Mouse (Mus musculus): ENCODE measurements around the gene Cenps.
"Not testable (repeated sequence)": the region's sequence is repeated elsewhere in the genome, so short reads cannot be mapped to it uniquely, and the experiment has no call there.

Gene Cenps

GRCm38 (mm10) chr4:149125341-149126114, 11.9 kb downstream of the Cenps start:
- in situ Hi-C loops (cut with MboI, MseI) = no loop called here

- in situ Hi-C loops (cut with MboI, MseI) = no loop called here
Observed at GRCm38 (mm10) chr4:149123432-149123831, 14.0 kb downstream of the Cenps start.

DNA sequence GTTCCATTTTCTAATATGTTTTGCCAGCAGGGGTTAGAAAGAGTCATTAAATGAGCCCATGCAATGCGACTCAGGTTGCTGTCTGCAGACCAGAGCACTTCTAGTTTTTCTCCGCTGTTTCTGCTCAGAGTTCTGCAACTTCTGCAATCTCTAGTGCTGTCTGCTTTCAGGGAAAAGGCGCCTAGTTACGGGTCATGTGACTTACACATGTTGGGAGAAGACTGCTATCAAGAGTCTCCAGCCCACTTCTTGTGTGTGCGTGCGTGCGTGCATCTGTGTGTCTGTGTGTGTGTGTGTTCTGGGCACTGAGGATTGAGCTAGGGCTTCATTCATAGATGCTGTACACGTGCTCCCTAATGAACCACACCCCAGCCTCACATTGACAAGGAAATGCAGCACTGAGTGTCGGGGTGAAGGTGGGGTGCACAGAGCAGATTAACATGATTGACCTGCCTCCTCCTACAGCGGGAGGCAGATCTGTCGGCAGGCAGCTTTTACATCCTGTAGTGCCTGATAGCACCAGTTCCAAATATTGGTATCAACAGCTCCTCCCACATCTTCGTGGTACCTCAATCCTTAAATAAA, 17.4 kb downstream of the Cenps start:
- in situ Hi-C loops (cut with MboI, MseI) = not testable (repeated sequence)

DNA sequence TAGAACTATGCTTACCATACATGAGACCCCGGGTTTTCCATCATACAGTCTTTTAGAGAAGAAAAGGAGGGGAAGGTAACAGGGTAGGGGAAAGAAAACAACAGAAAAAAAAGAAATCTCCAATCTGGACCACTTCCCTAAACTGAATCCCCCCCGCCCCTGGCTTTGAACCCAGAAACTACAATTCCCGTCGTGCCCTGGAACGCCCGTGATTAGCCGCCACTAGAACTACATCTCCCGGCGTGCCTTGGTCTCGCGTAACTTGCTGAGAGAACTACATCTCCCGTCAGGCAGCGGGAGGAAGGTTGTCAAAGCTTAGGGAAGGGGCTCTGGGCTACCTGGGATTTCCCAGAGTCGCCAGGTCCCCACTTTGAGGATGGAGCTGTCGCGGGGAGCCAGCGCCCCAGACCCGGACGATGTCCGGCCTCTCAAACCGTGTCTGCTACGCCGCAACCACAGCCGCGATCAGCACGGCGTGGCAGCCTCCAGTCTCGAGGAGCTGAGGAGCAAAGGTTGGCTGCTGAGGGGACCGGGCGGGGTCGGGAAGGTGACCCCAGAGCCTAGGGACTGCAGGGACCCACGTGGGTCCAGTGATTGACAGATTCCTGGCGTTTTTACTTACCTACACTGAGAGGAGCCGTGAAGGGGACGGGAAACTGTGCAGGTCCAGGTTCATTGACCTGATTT, 33.4 kb downstream of the Cenps start, which contains the start of gene Dffa:
Gene Dffa, plus strand, starts transcription at position 272 of the 687 bp plus-strand sequence.
- in situ Hi-C loops (cut with MboI, MseI) = loop anchor here in 1 of 2 experiments (10.0 kb wide), 1 partner anchor 1311 kb away; no protein-coding TSS in a partner anchor

- in situ Hi-C loops (cut with MboI, MseI) = loop anchor here in 1 of 2 experiments (10.0 kb wide), 1 partner anchor 1313 kb away; no protein-coding TSS in a partner anchor
Observed at GRCm38 (mm10) chr4:149101456-149101855, 36.0 kb downstream of the Cenps start.

DNA sequence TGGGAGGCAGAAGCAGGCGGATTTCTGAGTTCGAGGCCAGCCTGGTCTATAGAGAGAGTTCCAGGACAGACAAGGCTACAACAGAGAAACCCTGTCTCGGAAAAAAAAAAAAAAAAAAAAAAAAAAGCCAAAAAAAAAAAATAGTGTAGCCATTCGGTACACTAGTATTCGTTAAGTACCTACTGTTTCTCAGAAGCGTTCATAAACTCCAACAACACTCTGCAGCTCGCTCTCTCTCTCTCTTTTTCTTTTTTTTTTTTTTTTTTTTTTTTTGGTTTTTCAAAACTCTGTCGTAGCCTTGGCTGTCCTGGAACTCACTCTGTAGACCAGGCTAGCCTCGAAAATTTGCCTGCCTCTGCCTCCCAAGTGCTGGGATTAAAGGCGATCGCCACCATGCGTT, 37.0 kb downstream of the Cenps start:
- in situ Hi-C loops (cut with MboI, MseI) = loop anchor here in 1 of 2 experiments (10.0 kb wide), 1 partner anchor 1314 kb away; no protein-coding TSS in a partner anchor

GRCm38 (mm10) chr4:149099369-149100017, 37.9 kb downstream of the Cenps start, which contains the start of gene Pex14:
TSS of gene Pex14 (minus strand) at chr4:149099876.
- in situ Hi-C loops (cut with MboI, MseI) = loop anchor here in 1 of 2 experiments (10.0 kb wide), 1 partner anchor 1315 kb away; no protein-coding TSS in a partner anchor

GRCm38 (mm10) chr4:149098571-149098970, 38.9 kb downstream of the Cenps start:
- in situ Hi-C loops (cut with MboI, MseI) = no loop called here

GRCm38 (mm10) chr4:149097956-149098355, 39.5 kb downstream of the Cenps start:
- in situ Hi-C loops (cut with MboI, MseI) = no loop called here

DNA sequence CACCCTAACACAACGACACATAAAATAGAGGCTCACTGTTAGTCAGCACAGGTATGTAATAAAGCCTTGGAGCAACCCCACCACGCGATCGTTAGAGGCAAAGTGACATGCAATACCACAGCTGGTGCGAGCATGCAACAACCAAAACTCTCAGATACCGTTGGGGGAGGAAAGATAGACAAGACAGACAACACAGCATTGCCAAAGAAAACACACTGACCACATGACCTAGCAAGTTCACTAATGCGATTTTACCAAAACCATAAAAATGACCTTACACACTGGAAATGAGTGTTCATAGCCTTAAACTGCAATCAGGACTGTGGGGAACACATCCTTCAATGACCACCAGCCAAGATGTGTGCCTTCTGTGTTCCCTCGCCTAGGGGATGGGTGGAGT, 46.1 kb downstream of the Cenps start:
- in situ Hi-C loops (cut with MboI, MseI) = no loop called here

- in situ Hi-C loops (cut with MboI, MseI) = no loop called here
Observed at GRCm38 (mm10) chr4:149085381-149085780, 52.0 kb downstream of the Cenps start.

GRCm38 (mm10) chr4:149081528-149081927, 55.9 kb downstream of the Cenps start:
- in situ Hi-C loops (cut with MboI, MseI) = no loop called here

GRCm38 (mm10) chr4:149080111-149080510, 57.3 kb downstream of the Cenps start:
- in situ Hi-C loops (cut with MboI, MseI) = no loop called here

- in situ Hi-C loops (cut with MboI, MseI) = loop anchor here in 1 of 2 experiments (10.0 kb wide), 1 partner anchor 375 kb away; no protein-coding TSS in a partner anchor
Observed at GRCm38 (mm10) chr4:149079629-149080028, 57.8 kb downstream of the Cenps start.

DNA sequence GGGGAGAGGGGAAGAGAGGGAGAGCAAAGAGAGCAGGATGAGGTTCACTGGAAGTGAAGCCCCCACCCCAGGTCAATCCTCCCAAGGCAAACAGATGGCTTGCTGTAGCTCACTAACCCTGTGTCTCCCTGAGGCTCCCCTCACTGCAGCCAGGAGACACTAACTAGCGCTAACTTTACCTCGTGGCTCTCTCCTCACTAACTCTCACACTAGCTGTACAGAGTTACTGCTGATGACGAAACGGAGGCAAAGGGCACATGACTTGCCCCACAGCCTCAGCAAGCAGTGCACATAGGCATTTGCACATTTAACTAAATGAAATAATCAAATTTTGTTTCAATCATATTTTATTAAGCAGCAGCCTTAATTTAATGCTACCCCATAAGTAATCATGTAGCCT, 59.2 kb downstream of the Cenps start:
- in situ Hi-C loops (cut with MboI, MseI) = loop anchor here in 1 of 2 experiments (10.0 kb wide), 1 partner anchor 373 kb away; no protein-coding TSS in a partner anchor
